Mouse (Mus musculus): ENCODE data around the gene Nat8f6. TPM values are rescaled to one million over a fixed set of nuclear protein-coding genes. Genes with fewer than 3 reads are reported as not detected.

Nat8f6 gene
- total RNA-seq, 2 experiments from 2014 or later, result not detected

Small RNAs within 50 kb of the gene (microRNA-seq; reads per million reads assigned to microRNA genes)
- gene Mir6375, result not detected

Other genes with a start within 250 kb of the Nat8f6 start
- gene Alms1, start 233.4 kb downstream of the Nat8f6 start, total RNA-seq (2021), result 1 to 10 TPM; 2.1 to 2.2 TPM
- gene Nat8f7, start 107.7 kb downstream of the Nat8f6 start, total RNA-seq (2021), result not detected
- gene Nat8f3, start 55.2 kb downstream of the Nat8f6 start, total RNA-seq (2021), result under 1 TPM; 0.18 to 0.31 TPM
- not detected for gene Nat8f5, start within 50 bp of the Nat8f6 start, total RNA-seq (2021)
- gene Nat8, start 11.1 kb upstream of the Nat8f6 start, total RNA-seq (2021), result not detected
- not detected for gene Nat8f2, start 48.2 kb upstream of the Nat8f6 start, total RNA-seq (2021)
- gene Nat8f4, start 83.9 kb upstream of the Nat8f6 start, total RNA-seq (2021), result under 1 TPM; 0.73 to 0.91 TPM
- 10 to 100 TPM; 11.8 to 13.1 TPM for gene Tprkb, start 90.9 kb upstream of the Nat8f6 start, total RNA-seq (2021)
- 1 to 10 TPM; 2.0 to 3.9 TPM for gene Nat8f1, start 94.7 kb upstream of the Nat8f6 start, total RNA-seq (2021)
- gene Dusp11, start 140.7 kb upstream of the Nat8f6 start, total RNA-seq (2021), result 10 to 100 TPM; 43.6 to 51.7 TPM
- gene Figla, start 195.2 kb upstream of the Nat8f6 start, total RNA-seq (2021), result not detected
- under 1 TPM; 0.29 to 0.31 TPM for gene Add2, start 207.7 kb upstream of the Nat8f6 start, total RNA-seq (2021)